Mouse (Mus musculus): ENCODE measurements around the gene Gas7.

- TF ChIP-seq CTCF (IDR thresholded peaks at IDR 0.05; ENCODE audit: low read depth, low read length) (no peak), POLR2A (IDR thresholded peaks at IDR 0.05; ENCODE audit: extremely low read depth, insufficient read depth, low read length) (no peak)
Measured at GRCm38 (mm10) chr11:67642421-67642820, 187.2 kb downstream of the Gas7 start.

Measured in liver, adult 2 months (tissue).